11 mouse cellular contexts compared by ENCODE assay signal in genomic region chr3:136442099-136442498, GRCm38 (mm10).
DNase-seq lines count a peak whose midpoint lies in the region.
"Had no signal": no experiment of that assay in that cellular context is flagged by ENCODE, and none has a peak within 500 bp of the region (broad histone marks: within the 10 kb centered on the region; RNA-seq: fewer than 3 reads in every experiment).

No protein-coding gene starts in this region.

- H3K36me3 ChIP-seq in heart, embryonic 10.5 days = no peaks in the 10 kb centered on the region
- H3K36me3 ChIP-seq: heart, embryonic 12.5 days; lung, embryonic 15.5 days had no signal

- WGBS in heart, embryonic 10.5 days = 65% methylated on average over 2 of the region's 2 CpGs

- no peaks in the 10 kb centered on the region for H3K9me3 ChIP-seq in heart, embryonic 10.5 days
- H3K9me3 ChIP-seq: heart, embryonic 12.5 days; lung, embryonic 15.5 days had no signal

- DNase-seq in heart, postnatal 4 days = peak; percentile 19
- DNase-seq in heart, embryonic 10.5 days (ENCODE audit: low spot score) = no peak
- peak; percentile 9 to 42 for DNase-seq in spleen, adult 18-20 months
- DNase-seq in spleen, adult 12 weeks (ENCODE audit: low spot score) = no peak
- peak; percentile 20 for DNase-seq in lung, postnatal 14 days
- peak; percentile 58 for DNase-seq in thymus, postnatal 4 days
- no peak for DNase-seq in left cerebral cortex, adult 18-20 months (ENCODE audit: low spot score in 2 of 2)
- DNase-seq: cerebellum, adult 18-20 months had no signal

- no peaks in the 10 kb centered on the region for H3K4me1 ChIP-seq in heart, embryonic 10.5 days
- H3K4me1 ChIP-seq: heart, embryonic 12.5 days; lung, embryonic 15.5 days had no signal

- no peak overlapping the region for H3K4me3 ChIP-seq in heart, embryonic 10.5 days
- H3K4me3 ChIP-seq: erythroblast, embryonic 14.5 days; heart, embryonic 12.5 days; lung, embryonic 15.5 days had no signal

- H3K27ac ChIP-seq in heart, embryonic 10.5 days = no peak overlapping the region
- H3K27ac ChIP-seq: lung, embryonic 15.5 days had no signal

- no peaks in the 10 kb centered on the region for H3K27me3 ChIP-seq in heart, embryonic 10.5 days (ENCODE audit: insufficient read depth, poor library complexity, severe bottlenecking)
- H3K27me3 ChIP-seq: heart, embryonic 12.5 days; lung, embryonic 15.5 days had no signal

Comparison
In these comparisons a context has a peak if more than half of its experiments do, and no peak if none do; other contexts are left out.
1. DNase-seq: peak in heart, postnatal 4 days (single experiment), spleen, adult 18-20 months (2 of 2), lung, postnatal 14 days (single experiment) and thymus, postnatal 4 days (single experiment); none in heart, embryonic 10.5 days (single experiment), spleen, adult 12 weeks (single experiment) and left cerebral cortex, adult 18-20 months (0 of 2).